Mouse (Mus musculus) heart, adult 9 months (tissue): Measurements from ENCODE around the gene Tspear.
A peak's percentile ranks its signal among the peaks of the same experiment; 100 is the strongest.

Source experiments
- DNase-seq, 2 experiments: peaks; one replicate each; pipeline ENCODE4 v3.0.0; 2022; ENCODE audit warnings: low spot score in 2 of 2

Gene Tspear

GRCm38 (mm10) chr10:77869651-77870050, 183.3 kb downstream of the Tspear start:
- no peak for DNase-seq

- DNase-seq, result no peak
Observed at GRCm38 (mm10) chr10:77878985-77879384, 192.6 kb downstream of the Tspear start.

GRCm38 (mm10) chr10:77880305-77880704, 193.9 kb downstream of the Tspear start:
- no peak for DNase-seq

- DNase-seq, result no peak
Observed at GRCm38 (mm10) chr10:77882553-77882952, 196.2 kb downstream of the Tspear start.

- DNase-seq, result no peak
Observed at GRCm38 (mm10) chr10:77886007-77886747, 199.8 kb downstream of the Tspear start.

GRCm38 (mm10) chr10:77890987-77891565, 204.7 kb downstream of the Tspear start:
- no peak for DNase-seq

GRCm38 (mm10) chr10:77895562-77895961, 209.2 kb downstream of the Tspear start:
- peak in 1 of 2 experiments; percentile 10 for DNase-seq

- no peak for DNase-seq
Observed at GRCm38 (mm10) chr10:77900126-77900525, 213.8 kb downstream of the Tspear start.

GRCm38 (mm10) chr10:77900903-77901818, 214.8 kb downstream of the Tspear start:
- DNase-seq, result no peak

GRCm38 (mm10) chr10:77901871-77902210, 215.5 kb downstream of the Tspear start:
- DNase-seq, result no peak

- peak in 1 of 2 experiments; percentile 18 for DNase-seq
Observed at GRCm38 (mm10) chr10:77902211-77902893, 216.0 kb downstream of the Tspear start, which contains the start of gene Lrrc3. TSS of gene Lrrc3 (minus strand) at chr10:77902536.

- no peak for DNase-seq
Observed at GRCm38 (mm10) chr10:77902894-77903715, 216.7 kb downstream of the Tspear start.

- peak; percentile 84 to 85 for DNase-seq
Observed at GRCm38 (mm10) chr10:77912605-77913004, 226.2 kb downstream of the Tspear start.

GRCm38 (mm10) chr10:77913292-77913691, 226.9 kb downstream of the Tspear start:
- peak; percentile 35 to 37 for DNase-seq

- DNase-seq, result peak in 1 of 2 experiments; percentile 28
Observed at GRCm38 (mm10) chr10:77916636-77917335, 230.4 kb downstream of the Tspear start.

GRCm38 (mm10) chr10:77921009-77921408, 234.6 kb downstream of the Tspear start:
- no peak for DNase-seq

- DNase-seq, result no peak
Observed at GRCm38 (mm10) chr10:77922681-77923080, 236.3 kb downstream of the Tspear start.

- DNase-seq, result peak in 1 of 2 experiments; percentile 36
Observed at GRCm38 (mm10) chr10:77926140-77926539, 239.8 kb downstream of the Tspear start.

- DNase-seq, result no peak
Observed at GRCm38 (mm10) chr10:77927375-77927774, 241.0 kb downstream of the Tspear start.
